Mouse (Mus musculus): ENCODE measurements around the gene 4921507P07Rik. TPM values are rescaled to one million over a fixed set of nuclear protein-coding genes. Genes with fewer than 3 reads are reported as not detected.
"Not testable (repeated sequence)": the region's sequence is repeated elsewhere in the genome, so short reads cannot be mapped to it uniquely, and the experiment has no call there.

4921507P07Rik gene
- total and polyA plus RNA-seq, 3 experiments: 0.20 to 0.48 TPM; not detected in 1

GRCm38 (mm10) chr6:50558877-50559276, 37.6 kb downstream of the 4921507P07Rik start:
- DNase-seq: no peak

GRCm38 (mm10) chr6:50557566-50557965, 38.9 kb downstream of the 4921507P07Rik start:
- DNase-seq: no peak

GRCm38 (mm10) chr6:50554223-50554622, 42.2 kb downstream of the 4921507P07Rik start:
- not testable (repeated sequence) for DNase-seq

- no peak for DNase-seq
Measured at GRCm38 (mm10) chr6:50552881-50553518, 43.4 kb downstream of the 4921507P07Rik start.

- no peak for DNase-seq
Measured at GRCm38 (mm10) chr6:50549791-50550190, 46.6 kb downstream of the 4921507P07Rik start.

GRCm38 (mm10) chr6:50549051-50549450, 47.4 kb downstream of the 4921507P07Rik start:
- DNase-seq: no peak

- DNase-seq: peak; percentile 34
Measured at GRCm38 (mm10) chr6:50545412-50546043, 50.9 kb downstream of the 4921507P07Rik start.

GRCm38 (mm10) chr6:50542535-50542934, 53.9 kb downstream of the 4921507P07Rik start:
- DNase-seq: no peak

- DNase-seq: no peak
Measured at GRCm38 (mm10) chr6:50539641-50540040, 56.8 kb downstream of the 4921507P07Rik start.

- peak; percentile 76 for DNase-seq
Measured at GRCm38 (mm10) chr6:50536461-50536892, 60.0 kb downstream of the 4921507P07Rik start.

- no peak for DNase-seq
Measured at GRCm38 (mm10) chr6:50535346-50535745, 61.1 kb downstream of the 4921507P07Rik start.

GRCm38 (mm10) chr6:50531920-50532319, 64.5 kb downstream of the 4921507P07Rik start:
- no peak for DNase-seq

GRCm38 (mm10) chr6:50531003-50531402, 65.4 kb downstream of the 4921507P07Rik start:
- DNase-seq: no peak

- DNase-seq: peak; percentile 47
Measured at GRCm38 (mm10) chr6:50529194-50529593, 67.2 kb downstream of the 4921507P07Rik start.

GRCm38 (mm10) chr6:50527416-50527815, 69.0 kb downstream of the 4921507P07Rik start:
- DNase-seq: no peak

GRCm38 (mm10) chr6:50526597-50527024, 69.8 kb downstream of the 4921507P07Rik start:
- DNase-seq: peak; percentile 56

GRCm38 (mm10) chr6:50525846-50526245, 70.6 kb downstream of the 4921507P07Rik start:
- DNase-seq: no peak

- DNase-seq: no peak
Measured at GRCm38 (mm10) chr6:50524261-50524896, 72.1 kb downstream of the 4921507P07Rik start.

Small RNA genes lying within 50 kb of the gene (microRNA-seq; reads per million reads assigned to microRNA genes)
- gene Mir6371: 0 reads per million in 2 experiments

Other genes with a start within 250 kb of the 4921507P07Rik start
- gene Osbpl3, start 140.4 kb downstream of the 4921507P07Rik start, total RNA-seq (2021): 10 to 100 TPM; 28.2 to 97.9 TPM
- gene Osbpl3, start 140.4 kb downstream of the 4921507P07Rik start, polyA plus RNA-seq (2012; rRNA removed): 11.0 and 13.0 TPM in 2 replicates
- 10 to 100 TPM; 69.1 to 73.1 TPM for gene Cycs, start 30.1 kb downstream of the 4921507P07Rik start, total RNA-seq (2021)
- gene Cycs, start 30.1 kb downstream of the 4921507P07Rik start, polyA plus RNA-seq (2012; rRNA removed): 0.24 and 0.29 TPM in 2 replicates
- gene Npvf, start 57.8 kb upstream of the 4921507P07Rik start, total RNA-seq (2021): not detected
- not detected in 2 replicates for gene Npvf, start 57.8 kb upstream of the 4921507P07Rik start, polyA plus RNA-seq (2012; rRNA removed)

Data from adrenal gland, adult 2 months (tissue).